Mouse (Mus musculus): Measurements from ENCODE around the gene Calr. TPM values are rescaled to one million over a fixed set of nuclear protein-coding genes. Genes with fewer than 3 reads are reported as not detected.

The Calr gene
- 100 to 1,000 TPM; 444 to 464 TPM for total RNA-seq (2021)
- long read RNA-seq, transcript Calr-201 (9 exons, 2,184 nt): major isoform, 76 of 111 reads
- long read RNA-seq, partial matches to known transcripts: 12 of 111 reads
- long read RNA-seq, other reads (novel, unspliced or antisense): 22 of 111 reads

DNA sequence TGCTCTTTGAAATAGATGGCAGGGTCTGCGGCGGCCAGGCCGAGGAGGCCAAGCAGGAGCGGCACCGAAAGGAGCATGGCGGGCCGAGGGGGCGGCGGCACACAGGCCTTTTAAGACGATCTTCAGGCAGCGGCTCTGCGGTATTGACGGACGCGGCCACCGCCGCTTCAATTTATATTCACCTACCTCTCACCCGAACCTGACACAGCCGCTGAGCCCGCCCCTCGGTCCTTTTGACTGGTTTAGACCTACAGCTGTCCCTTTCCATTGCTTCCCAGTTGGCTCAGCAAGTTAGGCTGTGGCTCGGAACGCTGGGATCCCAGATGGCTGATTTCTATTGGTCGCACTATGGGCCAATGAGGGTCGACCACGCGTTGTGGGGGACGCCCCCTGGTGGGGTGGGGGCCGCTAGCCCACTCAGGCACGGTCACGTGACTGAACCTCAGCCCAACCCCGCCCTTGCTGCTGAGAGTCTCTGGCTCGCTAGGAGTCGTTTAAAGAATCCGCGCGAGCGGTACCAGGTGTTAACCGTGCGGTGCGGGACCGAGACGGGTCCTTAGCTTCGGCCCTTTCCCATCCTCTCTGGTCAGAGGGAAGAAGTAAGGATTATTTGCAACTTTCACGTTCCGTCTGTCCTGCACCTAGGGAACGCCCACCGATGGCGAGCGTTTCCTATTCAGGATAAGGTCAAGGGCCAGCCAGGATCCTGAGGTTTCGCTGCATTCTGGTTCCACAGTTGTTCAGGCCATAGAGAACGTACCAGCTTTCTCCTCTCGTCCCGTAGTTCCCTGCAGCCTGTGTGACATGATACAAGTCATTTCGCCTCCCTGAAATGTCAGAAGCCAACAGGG is at the start of gene Calr:
TSS of gene Calr (minus strand) at position 213 of the 851 bp plus-strand sequence.
- DNase-seq (ENCODE audit: low spot score in 2 of 2): peak; percentile 98 to 99

DNA sequence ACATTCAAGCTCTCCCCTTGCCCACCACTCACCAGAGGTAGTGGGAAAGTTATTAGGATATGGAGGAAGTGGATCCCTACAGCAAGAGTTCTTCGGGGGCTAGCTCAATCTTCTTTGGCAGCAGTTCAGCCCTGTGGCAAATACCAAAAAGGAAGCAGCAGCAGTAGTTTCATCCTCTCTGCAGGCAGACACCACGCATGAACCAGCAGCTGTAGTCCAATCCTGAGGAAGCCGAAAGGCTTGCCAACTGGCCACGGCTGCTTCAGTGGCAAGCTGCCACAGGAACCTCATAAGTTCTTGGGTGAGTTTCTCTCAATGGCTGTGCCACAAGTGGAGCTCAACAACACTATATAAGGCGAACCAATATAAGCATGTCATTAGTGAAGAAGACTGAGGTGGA is 49.2 kb upstream of the Calr start:
- no peak for DNase-seq (ENCODE audit: low spot score in 2 of 2)

DNA sequence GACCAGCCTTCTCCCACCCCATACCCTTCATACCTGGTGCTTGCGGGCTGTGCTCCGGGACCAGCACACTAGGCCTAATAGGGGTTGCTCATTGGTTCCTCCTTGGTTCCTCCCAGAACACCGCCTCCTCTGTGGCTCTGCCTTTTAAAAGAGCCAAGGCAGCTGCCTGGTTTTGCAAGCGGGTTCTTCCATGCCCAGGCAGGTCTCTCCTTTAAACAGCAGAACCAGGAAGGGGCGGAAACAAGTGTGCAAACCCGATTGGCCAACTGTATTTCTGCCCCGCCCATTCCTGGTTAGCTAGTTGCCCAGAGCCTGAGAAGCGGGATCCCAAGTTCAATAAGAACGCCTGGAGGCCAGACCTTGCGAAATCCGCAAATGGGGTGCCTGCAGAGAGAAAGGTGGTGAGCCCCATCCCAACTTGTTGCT is 47.0 kb upstream of the Calr start, which contains the start of gene Gcdh:
TSS of gene Gcdh (minus strand) at position 213 of the 426 bp plus-strand sequence.
- peak; percentile 82 to 86 for DNase-seq (ENCODE audit: low spot score in 2 of 2)

DNA sequence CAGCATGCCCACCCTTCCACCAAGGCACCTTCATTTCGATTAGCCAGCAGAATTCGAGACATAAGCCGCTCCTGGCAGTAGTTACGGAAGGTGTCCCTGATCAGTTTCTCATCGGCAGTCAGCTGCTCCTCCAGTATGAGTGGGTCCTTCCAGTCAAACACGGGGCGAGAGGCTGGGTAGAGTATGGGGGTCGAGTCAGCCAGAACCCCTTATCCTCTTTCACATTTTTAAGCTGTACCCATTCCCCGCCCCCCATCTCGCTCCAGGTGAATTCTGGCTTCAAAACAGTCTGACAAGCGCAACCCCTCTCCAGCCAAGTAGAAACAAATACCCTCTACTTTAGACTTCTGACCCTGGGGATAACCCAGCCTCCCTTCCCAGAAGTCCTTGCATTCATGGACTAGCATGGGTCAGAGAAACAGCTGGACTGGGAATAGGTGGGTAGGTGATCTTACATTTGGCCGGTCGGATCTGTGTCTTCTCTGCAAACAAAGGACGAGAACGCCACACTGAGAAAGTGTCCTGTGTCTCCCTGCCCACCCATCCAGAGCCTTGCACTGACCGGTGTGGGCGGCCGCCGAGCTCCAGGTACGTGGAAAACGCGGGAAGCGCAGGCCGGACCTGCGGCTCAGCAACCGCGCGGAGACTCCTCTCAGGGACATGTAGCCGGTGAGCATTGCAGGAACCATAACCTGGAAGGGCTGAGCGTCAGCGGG is 46.4 kb upstream of the Calr start:
- no peak for DNase-seq (ENCODE audit: low spot score in 2 of 2)

DNA sequence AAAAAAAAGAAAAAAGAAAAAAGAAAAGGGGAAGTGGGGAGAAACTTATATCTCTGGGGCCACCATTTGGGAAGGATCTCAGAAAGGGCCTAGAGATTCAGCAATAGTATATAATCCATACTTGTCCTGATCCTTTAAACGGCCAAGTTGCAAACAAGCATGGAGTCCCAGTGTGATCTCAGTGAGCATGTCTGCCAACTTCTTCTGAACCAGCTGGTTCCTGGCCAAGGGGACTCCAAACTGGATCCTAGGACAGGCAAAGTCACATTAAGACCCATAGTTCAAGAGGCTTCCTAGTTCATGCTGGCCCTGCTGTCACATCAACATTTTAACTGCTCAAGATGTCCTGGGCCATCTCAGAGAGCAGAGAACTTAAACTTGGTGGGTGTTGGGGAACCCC is 42.4 kb upstream of the Calr start:
- DNase-seq (ENCODE audit: low spot score in 2 of 2): no peak

DNA sequence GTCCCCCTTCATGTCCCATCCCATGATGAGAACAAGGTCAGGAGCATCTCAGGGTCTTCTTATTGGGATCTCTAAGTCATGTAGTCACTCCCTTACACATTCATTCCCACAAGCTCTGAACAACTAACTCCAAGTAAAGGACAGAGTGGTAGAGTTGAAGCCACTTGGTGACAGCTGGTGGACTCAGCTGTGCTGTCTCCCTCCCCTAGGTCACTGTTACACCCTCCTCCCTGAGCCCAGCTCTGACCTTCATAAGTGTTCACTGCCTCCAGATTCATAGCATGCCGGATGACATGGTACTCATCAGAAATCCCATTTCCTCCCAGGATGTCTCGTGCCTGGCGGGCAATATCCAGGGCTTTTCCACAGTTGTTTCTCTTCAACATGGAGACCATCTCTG is 41.5 kb upstream of the Calr start:
- DNase-seq (ENCODE audit: low spot score in 2 of 2): no peak

DNA sequence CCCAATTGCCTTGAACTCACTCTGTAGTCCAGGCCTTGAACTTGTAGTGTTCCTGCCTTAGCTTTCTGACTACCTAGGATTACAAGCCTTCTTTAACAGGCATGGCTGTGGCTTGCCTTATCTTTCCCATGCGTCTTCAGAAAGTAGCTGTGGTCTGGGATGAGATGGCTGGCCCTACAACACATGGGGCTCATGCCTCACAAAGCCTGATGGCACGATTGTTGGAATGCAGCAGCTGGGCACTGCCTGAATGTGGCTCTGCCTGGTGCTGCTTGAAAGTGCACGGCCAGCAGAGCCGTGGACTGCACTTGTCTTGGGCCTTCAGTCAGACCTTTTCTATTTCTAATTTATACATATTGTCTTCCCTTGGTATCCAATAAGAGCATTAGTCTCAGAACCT is 38.0 kb upstream of the Calr start:
- no peak for DNase-seq (ENCODE audit: low spot score in 2 of 2)

DNA sequence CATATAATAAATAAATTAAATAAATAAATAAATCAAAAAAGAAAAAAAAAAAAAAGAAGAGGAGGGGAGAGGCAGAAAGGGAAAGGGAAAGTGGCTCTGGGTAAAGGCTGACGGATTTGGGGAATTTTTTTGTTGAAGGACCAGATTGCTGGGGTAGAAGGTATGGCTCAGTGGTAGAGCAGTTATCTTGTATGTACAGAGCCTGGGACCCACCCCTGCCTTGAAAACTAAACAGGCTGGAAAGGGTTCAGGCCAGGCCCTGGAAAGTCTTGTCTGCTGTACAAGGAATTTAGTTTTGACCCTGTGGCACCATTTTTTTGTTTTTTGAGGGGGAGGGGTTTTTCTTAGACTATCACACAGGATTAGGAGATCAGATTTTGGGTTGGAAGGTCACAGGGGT is 32.2 kb upstream of the Calr start:
- no peak for DNase-seq (ENCODE audit: low spot score in 2 of 2)

DNA sequence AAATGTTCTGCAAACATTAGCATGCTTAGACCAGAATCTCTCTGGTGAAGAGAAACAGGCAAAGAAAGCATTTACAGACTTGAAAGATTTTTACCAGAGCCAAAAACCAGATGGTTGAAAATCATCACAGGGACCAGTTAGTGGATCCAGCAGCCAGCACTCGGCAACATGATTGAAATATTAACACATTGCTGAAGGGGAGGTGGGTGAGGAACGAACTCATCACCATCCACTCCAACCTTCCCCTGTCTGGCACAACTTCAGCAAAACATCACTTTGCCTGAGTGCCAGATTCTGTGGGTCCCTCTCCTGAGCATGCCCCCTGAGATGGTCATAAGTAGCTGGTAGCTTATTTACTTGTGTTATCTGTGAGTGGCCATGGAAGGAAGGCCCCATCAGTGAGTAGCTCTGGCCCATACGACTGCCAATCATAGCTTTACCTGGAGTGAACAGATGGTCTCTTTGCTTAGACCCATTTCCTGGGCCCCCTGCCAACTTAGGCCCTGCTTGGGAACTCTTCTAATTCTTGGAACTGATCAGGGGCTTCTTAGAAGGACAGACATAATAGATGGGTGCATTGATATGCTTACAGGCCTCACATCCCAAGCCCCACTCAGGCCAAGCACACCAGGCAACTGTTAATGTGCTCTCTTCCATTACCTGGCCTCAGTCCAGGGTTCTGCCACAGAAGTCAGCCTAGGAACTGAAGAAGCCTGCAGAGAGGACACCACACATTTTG is 30.7 kb upstream of the Calr start:
- peak in 1 of 2 experiments; percentile 30 for DNase-seq (ENCODE audit: low spot score in 2 of 2)

DNA sequence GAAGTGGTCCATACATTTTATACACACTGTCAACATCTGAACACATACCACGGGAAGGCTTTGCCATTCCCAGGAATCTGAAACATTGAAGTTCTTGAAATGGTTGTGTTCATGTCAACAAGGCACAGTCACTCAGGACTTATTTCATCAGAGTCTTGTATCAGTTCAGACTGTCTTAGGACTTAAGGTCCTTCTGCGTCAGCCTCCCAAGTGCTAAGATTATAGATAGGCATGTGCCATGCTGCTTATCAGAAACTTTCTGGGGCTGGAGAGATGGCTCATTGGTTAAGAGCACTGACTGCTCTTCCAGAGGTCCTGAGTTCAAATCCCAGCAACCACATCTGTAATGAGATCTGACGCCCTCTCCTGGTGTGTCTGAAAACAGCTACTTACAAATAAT is 27.6 kb upstream of the Calr start:
- DNase-seq (ENCODE audit: low spot score in 2 of 2): no peak

DNA sequence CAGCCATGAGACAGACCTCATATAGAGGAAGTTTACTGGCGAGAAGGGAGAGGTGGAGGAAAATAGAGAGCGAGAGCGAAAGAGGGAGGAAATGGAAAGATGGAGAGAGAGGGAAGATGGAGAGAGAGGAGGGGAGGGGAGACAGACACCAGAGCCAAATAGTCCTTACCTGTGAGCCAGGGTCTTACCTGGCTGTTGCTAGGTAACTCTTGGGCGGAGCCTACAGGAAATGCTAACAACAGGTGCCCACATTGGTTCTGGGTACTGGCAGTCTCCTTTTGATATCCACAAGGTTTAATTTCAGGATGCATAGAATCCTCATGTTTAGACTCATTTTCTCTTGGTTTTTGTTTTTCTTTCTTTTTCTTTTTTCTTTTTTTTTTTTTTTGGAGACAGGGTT is 26.3 kb upstream of the Calr start:
- no peak for DNase-seq (ENCODE audit: low spot score in 2 of 2)

DNA sequence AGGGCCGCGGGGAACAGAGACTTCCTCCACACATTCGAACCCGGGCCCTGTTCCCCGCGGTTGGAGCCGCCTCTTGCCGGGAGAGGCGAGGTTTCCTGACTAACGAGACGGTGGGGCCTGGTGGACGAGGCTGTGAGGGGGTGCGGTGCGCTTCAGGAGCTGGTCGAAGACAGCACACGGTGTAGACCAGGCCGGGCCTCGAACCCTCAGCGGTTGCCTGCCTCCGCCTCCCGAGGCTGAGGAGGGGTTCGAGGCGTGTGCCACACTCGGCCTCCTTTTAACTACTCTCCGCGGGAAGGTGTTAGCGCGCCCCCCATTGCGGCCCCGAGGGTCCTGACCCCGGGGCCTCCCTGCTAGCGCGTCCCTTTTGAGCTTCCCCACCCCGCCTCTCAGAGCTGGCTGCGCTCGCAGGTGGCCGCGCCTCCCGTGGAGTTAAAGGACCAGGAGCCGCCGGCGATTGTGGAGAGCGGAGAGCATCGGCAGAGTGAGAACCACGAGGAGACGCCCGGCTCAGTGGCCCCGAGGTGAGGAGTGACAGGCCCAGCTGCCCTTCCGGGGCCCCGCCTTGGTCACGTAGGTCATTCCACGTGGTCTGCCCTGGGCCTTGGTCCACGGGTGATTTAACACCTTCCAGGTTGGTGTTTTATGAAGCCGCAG is 25.7 kb upstream of the Calr start:
- DNase-seq (ENCODE audit: low spot score in 2 of 2): peak; percentile 29 to 33

DNA sequence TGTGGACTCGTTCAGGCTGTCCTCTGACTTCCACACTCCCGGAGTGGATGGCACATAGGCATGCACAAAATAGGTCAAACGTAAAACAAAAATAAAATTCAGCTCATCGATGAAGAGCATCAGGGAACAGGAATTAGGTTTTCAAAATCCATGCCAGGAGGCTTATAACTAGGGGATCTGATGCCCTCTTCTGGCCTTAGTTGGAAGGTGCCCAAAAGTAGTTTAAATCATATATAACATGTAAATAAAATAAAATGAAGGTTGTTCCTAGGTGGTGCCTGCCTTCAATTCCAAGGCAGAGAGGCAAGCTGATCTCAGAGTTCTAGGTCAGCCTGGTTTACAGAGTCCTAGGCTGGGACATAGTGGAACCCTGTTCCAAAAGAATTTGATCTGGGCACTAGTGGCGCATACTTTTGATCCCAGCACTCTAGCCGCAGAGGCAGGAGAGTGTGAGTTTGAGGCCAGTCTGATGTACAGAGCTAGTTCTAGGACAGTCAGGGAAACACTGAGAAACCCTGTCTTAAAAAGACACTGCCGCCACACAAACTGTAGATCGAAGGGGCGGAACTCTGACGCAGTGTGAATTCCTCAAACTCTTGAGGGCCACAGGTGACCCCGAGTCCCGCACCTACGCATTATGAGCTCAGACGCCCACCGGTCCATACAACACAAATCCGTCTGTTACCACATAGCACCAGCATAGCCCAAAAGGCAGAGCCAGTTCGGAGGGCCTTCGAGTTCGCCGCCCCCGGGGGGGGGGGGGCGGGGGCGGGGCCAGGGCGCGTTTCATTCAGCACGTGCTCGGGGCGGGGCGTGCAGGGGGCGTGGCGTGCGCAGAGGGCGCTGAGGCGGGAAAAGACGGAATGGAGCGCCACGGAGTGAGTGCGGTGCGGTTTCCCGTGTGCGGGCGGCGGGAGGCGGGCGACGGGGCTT is 24.9 kb upstream of the Calr start, which contains the start of gene Syce2:
TSS of gene Syce2 (plus strand) at position 736 of the 933 bp plus-strand sequence.
- DNase-seq (ENCODE audit: low spot score in 2 of 2): peak; percentile 73 to 80

DNA sequence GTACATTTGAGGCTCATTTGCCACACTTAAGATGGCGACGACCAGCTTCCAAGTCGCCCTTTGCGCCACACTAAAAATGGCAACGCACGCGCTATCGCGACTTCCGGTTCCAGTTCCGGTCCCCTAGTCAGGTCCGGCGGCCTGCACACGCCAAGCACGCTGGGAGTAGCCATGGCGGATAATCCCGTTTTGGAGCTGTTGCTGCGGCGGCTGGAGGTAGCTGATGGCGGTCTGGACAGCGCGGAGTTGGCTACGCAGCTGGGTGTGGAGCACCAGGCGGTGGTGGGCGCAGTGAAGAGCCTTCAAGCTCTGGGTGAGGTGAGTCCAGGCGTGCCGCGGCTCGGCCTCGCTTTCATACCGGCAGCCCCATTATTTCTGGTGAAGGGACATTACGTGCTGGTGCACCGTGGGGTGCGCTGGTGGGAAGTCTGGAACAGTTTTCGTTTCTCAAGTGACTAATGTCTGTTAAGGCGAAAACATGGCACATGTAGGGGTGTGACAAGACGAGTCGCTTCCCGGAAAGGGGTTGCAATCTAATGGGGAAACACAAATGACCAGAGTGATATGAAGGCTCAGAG is 10.2 kb upstream of the Calr start, which contains the start of gene Farsa:
TSS of gene Farsa (plus strand) at position 126 of the 578 bp plus-strand sequence.
- DNase-seq (ENCODE audit: low spot score in 2 of 2): peak; percentile 93 to 94

DNA sequence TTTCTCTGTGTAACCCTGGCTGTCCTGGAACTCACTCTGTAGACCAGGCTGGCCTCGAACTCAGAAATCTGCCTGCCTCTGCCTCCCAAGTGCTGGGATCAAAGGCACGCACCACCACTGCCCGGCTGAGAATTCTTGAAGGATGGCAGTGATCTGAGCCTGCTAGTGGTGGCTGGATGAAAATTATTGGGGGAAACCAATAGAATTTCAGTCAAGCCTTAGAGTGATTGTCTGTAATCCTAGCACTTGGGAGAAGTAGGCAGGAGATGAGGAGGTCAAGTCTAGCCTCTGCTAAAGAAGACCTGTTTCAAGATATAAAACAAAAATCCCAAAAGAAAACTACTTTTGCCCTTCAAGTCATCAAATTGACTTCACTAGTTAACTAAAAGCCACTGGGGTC is 9.7 kb upstream of the Calr start:
- no peak for DNase-seq (ENCODE audit: low spot score in 2 of 2)

DNA sequence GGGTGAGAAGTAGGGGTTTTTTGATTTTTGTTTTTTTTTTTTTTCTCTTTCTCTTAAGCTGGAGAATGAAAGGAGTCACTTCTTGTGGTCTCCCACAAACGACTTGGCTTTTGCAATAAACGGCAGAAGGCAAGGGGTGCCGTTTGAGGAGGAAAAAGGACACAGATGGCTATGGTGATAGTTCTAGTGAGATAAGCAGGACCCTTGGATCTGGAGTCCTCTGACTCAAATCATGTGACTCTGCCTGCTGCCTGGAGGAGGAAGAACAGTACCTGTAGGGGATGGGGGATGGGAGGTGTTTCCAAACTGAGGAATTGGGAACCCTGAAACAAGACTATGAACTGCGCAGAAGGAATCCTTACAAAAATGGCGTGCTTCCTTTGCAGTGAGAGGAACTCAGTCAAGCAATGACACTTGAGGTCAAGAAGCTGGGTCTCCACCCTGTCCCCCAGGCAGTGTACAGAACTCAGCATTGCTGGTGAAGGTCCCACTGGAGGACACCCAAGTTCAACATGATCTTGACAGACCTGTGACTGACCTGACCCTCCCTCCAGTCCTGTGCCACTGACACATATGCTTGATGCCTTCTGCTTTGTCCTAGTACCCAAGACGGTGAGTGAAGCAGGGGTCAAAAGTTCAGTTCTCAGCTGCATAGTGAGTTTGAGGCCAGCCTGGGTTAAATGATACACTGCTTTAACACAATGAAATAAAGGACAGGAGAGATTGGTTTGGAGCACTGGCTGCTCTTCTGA is 1.1 kb upstream of the Calr start:
- no peak for DNase-seq (ENCODE audit: low spot score in 2 of 2)

DNA sequence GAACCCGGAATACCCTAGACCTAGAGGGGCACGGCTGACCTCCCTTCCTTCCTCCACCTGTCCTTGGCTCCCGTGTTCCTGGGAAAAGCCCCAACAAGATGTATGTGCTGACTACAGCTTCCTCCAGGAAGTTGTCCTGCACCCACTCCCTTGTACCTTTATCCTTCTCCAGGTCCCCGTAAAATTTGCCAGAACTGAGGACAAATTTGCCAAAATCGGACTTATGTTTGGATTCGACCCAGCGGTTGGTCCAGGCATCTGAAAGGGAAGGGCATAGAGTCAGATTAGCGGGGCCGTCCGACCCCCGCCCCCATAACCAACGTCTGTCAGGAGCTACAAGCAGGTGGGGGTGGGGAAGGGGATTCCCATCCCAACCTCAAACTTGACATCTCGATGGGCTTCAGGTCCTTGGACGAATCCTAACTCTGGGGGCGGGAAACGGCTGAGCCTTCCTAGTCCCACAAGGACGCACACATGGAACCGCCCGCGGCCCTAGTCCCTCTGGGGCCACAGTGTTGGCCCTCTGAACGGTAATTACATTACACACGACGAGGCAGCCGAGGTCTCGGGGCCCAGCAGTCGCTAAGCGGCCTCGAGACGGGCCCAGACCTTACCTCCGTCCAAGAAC is 526 bp downstream of the Calr start:
- no peak for DNase-seq (ENCODE audit: low spot score in 2 of 2)

All from layer of hippocampus, postnatal 10 days (tissue).